Mouse (Mus musculus) right cerebral cortex, adult 18-20 months (tissue): Measurements from ENCODE around the gene Adam26b.
"Not testable (repeated sequence)": the region's sequence is repeated elsewhere in the genome, so short reads cannot be mapped to it uniquely, and the experiment has no call there.

ENCODE experiments used
- DNase-seq: peaks from one replicate; pipeline ENCODE4 v3.0.0; 2022; ENCODE audit warnings: mixed read lengths

Gene Adam26b

GRCm38 (mm10) chr8:43528006-43528405 is at the start of gene Adam26b:
TSS of gene Adam26b (minus strand) at chr8:43528106.
- DNase-seq: not testable (repeated sequence)

GRCm38 (mm10) chr8:43576607-43577006 is 48.7 kb upstream of the Adam26b start, which contains the start of gene Adam26a:
TSS of gene Adam26a (minus strand) at chr8:43576707.
- DNase-seq: not testable (repeated sequence)
